ENCODE assay signal across 8 mouse cellular contexts in the genomic region with DNA sequence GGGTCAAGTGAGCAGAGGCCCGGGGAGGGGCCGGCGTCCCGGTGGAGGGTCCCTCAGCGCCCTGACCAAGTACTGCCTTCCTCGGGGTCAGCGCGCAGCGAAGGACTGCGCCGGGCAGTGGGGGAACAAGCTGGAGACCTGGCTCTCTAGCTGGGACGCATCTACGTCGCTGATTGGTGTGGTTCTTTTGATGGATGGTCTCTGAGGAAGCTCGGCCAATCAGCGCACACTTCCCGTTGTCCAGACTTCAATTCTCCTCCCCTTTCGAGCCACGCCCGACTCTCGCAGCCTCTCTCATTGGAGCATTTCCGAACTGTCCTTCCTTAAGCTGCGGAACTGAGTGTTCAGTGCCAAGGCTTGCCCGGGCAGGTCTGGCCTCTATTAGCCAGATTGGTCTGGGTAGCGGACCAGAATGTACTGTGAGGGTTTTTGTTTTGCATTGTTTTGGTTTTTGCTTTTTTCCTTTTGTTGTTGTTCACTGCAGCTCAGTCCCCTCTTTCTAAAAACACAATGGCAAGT. TPM values are rescaled to one million over a fixed set of nuclear protein-coding genes. Genes with fewer than 3 reads are reported as not detected.
DNase-seq lines count a peak whose midpoint lies in the region; ATAC-seq lines count a peak whose summit lies in the region.

A gene (minus strand): TSS at position 203 of the 519 bp plus-strand sequence.

- peak within 1 kb of the TSS; percentile 91 for H3K9ac ChIP-seq in lung, embryonic 16.5 days (ENCODE audit: low read length)

- WGBS in lung, embryonic 16.5 days: under 1% methylated on average over 25 of the region's 25 CpGs

- peaks cover 7% of the 10 kb centered on the region for H3K4me1 ChIP-seq in lung, embryonic 16.5 days (replicated peaks; ENCODE audit: control insufficient read depth, insufficient read depth, low read length)

- peak within 1 kb of the TSS; percentile 38; the same call in 1 of the 2 replicates for H3K27ac ChIP-seq in lung, embryonic 16.5 days (ENCODE audit: low read length)

- peak within 1 kb of the TSS; percentile 75 for H3K4me3 ChIP-seq in lung, embryonic 16.5 days (ENCODE audit: low read length)

- H3K36me3 ChIP-seq in lung, embryonic 16.5 days (ENCODE audit: control insufficient read depth, insufficient read depth, low read length): peaks cover 2% of the 10 kb centered on the region; the same call in 1 of the 2 replicates

- peak; percentile 100 for ATAC-seq in hematopoietic stem cell, adult 5-6 weeks (replicated peaks in 1 of 2; ENCODE audit: insufficient read depth in 1 of 2, low FRiP score in 2 of 2, low TSS enrichment in 1 of 2, low read depth in 1 of 2, poor library complexity in 2 of 2, severe bottlenecking in 2 of 2)
- ATAC-seq in lung, embryonic 16.5 days (ENCODE audit: low read depth): peak; percentile 100

- peak within 1 kb of the TSS; percentile 63 for H3K4me2 ChIP-seq in lung, embryonic 16.5 days (ENCODE audit: low read depth, low read length)

- H3K27me3 ChIP-seq in lung, embryonic 16.5 days (ENCODE audit: control insufficient read depth, insufficient read depth, low read depth, low read length): no peaks in the 10 kb centered on the region

- no peaks in the 10 kb centered on the region for H3K9me3 ChIP-seq in lung, embryonic 16.5 days (ENCODE audit: control insufficient read depth, low read length)

- DNase-seq in MEL-GATA-1-ER (ENCODE audit: extremely low read depth, low read depth): peak; percentile 96
- peak; percentile 90 for DNase-seq in cerebellum, adult 8-10 months
- peak; percentile 95 for DNase-seq in forelimb bud, embryonic 11.5 days (ENCODE audit: low read depth, low spot score)
- peak; percentile 92 for DNase-seq in layer of hippocampus, adult 9-10 months (ENCODE audit: low spot score)
- peak; percentile 66 for DNase-seq in ovary, postnatal 10 days (ENCODE audit: low spot score)
- peak; percentile 86 for DNase-seq in thymus, postnatal 14 days

RNA-seq across cellular contexts. Expression of the gene that starts here (rescaled TPM):
- total RNA-seq in hematopoietic stem cell, adult 5-6 weeks (2017): 68.5 and 80.9 TPM in 2 replicates
- polyA plus RNA-seq in lung, embryonic 16.5 days (2015; fragmentation: Nextera tagmentation; extraction: Ambion mirVana): 42.3 and 42.4 TPM in 2 replicates

Comparison
In these comparisons a context has a peak if more than half of its experiments do, and no peak if none do; other contexts are left out.
1. Peak in every context shown above with its lines: DNase-seq, ATAC-seq, H3K4me3 ChIP-seq and H3K27ac ChIP-seq.